Mouse (Mus musculus): ENCODE results near the gene Rccd1. TPM values are rescaled to one million over a fixed set of nuclear protein-coding genes. Genes with fewer than 3 reads are reported as not detected.

The Rccd1 gene
- polyA plus RNA-seq, 1 experiment from 2014 or later: 11.6 TPM

- H3K27ac ChIP-seq: no peak overlapping the region
- no peaks in the 10 kb centered on the region for H3K9me3 ChIP-seq (ENCODE audit: control insufficient read depth, low read length)
- 97% methylated on average over 12 of the region's 12 CpGs for WGBS
- DNase-seq (ENCODE audit: low spot score): no peak
- H3K4me1 ChIP-seq (replicated peaks; ENCODE audit: control insufficient read depth, insufficient read depth, low read length): peaks cover 22% of the 10 kb centered on the region
- 0 out of 2 replicates have a peak, but pooled peaks cover 5% of the 10 kb centered on the region for H3K27me3 ChIP-seq (ENCODE audit: control insufficient read depth, insufficient read depth, low read length)
- peaks cover 37% of the 10 kb centered on the region for H3K36me3 ChIP-seq (replicated peaks; ENCODE audit: control insufficient read depth, insufficient read depth)
- ATAC-seq (ENCODE audit: low FRiP score): no peak
- no peak overlapping the region for H3K4me3 ChIP-seq (replicated peaks; ENCODE audit: low read length)
- H3K9ac ChIP-seq: no peak overlapping the region
- no peak overlapping the region for H3K4me2 ChIP-seq (replicated peaks)
Measured at GRCm38 (mm10) chr7:80264606-80265005, 59.6 kb downstream of the Rccd1 start.

GRCm38 (mm10) chr7:80261372-80261990 lies 62.8 kb downstream of the Rccd1 start:
- ATAC-seq (ENCODE audit: low FRiP score): peak; percentile 77
- Histone ChIP-seq H3K36me3 (replicated peaks; ENCODE audit: control insufficient read depth, insufficient read depth) (peaks cover 28% of the 10 kb centered on the region), H3K4me2 (replicated peaks) (peak overlapping the region; percentile 90), H3K9ac (peak overlapping the region; percentile 83), H3K27me3 (ENCODE audit: control insufficient read depth, insufficient read depth, low read length) (peaks cover 22% of the 10 kb centered on the region), H3K4me1 (replicated peaks; ENCODE audit: control insufficient read depth, insufficient read depth, low read length) (peaks cover 15% of the 10 kb centered on the region), H3K4me3 (replicated peaks; ENCODE audit: low read length) (peak overlapping the region; percentile 82), H3K27ac (peak overlapping the region; percentile 83), H3K9me3 (ENCODE audit: control insufficient read depth, low read length) (no peaks in the 10 kb centered on the region)
- DNase-seq (ENCODE audit: low spot score): no peak
- 2% methylated on average over 32 of the region's 32 CpGs for WGBS

DNA sequence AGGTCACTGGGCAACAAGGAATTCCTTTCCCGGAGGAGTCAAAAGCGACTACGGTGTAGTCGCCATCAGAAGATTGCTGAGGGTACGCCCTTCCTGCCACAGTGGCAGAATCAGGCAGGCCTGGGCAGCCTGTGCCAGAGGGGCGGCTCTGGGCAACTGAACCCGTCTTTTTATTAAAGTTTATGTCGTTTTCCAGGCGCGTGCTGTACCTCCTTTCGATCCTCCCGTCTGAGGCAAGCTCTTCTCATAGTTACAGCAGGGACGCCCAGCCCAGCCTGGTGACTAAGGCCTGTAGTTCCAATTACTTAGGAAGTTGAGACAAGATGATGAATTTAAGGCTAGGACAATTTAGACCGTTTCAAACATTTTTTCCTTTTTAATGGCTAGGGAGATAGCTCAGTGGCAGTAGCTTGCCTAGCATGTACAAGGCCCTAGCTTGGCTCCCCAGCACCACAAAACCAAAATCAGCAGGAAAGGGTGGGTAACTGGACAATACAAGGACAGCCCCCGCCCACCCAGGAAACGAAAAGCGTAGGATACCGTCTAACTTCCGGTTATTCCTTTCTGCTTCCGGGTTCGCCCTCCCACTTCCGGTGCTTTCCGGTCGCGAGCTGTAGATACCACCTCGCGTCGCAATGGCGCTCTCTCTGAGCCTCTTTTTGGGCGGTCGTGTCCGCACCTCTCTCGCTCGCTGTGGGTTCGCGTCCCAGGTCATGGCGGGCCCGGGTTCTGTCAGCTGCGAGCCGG lies 63.5 kb downstream of the Rccd1 start, which contains the start of gene Ngrn:
Gene Ngrn, plus strand, starts transcription at position 591 of the 747 bp plus-strand sequence.
- H3K27ac ChIP-seq: peak within 1 kb of the TSS; percentile 83
- H3K4me2 ChIP-seq (replicated peaks): peak within 1 kb of the TSS; percentile 90
- peaks cover 22% of the 10 kb centered on the region for H3K27me3 ChIP-seq (ENCODE audit: control insufficient read depth, insufficient read depth, low read length)
- H3K4me3 ChIP-seq (replicated peaks; ENCODE audit: low read length): peak within 1 kb of the TSS; percentile 82
- peak; percentile 88 for DNase-seq (ENCODE audit: low spot score)
- H3K4me1 ChIP-seq (replicated peaks; ENCODE audit: control insufficient read depth, insufficient read depth, low read length): peaks cover 15% of the 10 kb centered on the region
- H3K9ac ChIP-seq: peak within 1 kb of the TSS; percentile 83
- ATAC-seq (ENCODE audit: low FRiP score): peak; percentile 91
- WGBS: 27% methylated on average over 40 of the region's 40 CpGs
- peaks cover 21% of the 10 kb centered on the region for H3K36me3 ChIP-seq (replicated peaks; ENCODE audit: control insufficient read depth, insufficient read depth)
- no peaks in the 10 kb centered on the region for H3K9me3 ChIP-seq (ENCODE audit: control insufficient read depth, low read length)

- Histone ChIP-seq H3K27ac (no peak overlapping the region), H3K4me3 (replicated peaks; ENCODE audit: low read length) (no peak overlapping the region), H3K4me2 (replicated peaks) (no peak overlapping the region), H3K36me3 (replicated peaks; ENCODE audit: control insufficient read depth, insufficient read depth) (no peaks in the 10 kb centered on the region), H3K9me3 (ENCODE audit: control insufficient read depth, low read length) (no peaks in the 10 kb centered on the region), H3K27me3 (ENCODE audit: control insufficient read depth, insufficient read depth, low read length) (peaks cover 28% of the 10 kb centered on the region), H3K9ac (no peak overlapping the region), H3K4me1 (replicated peaks; ENCODE audit: control insufficient read depth, insufficient read depth, low read length) (peaks cover 15% of the 10 kb centered on the region)
- 71% methylated on average over 2 of the region's 2 CpGs for WGBS
- ATAC-seq (ENCODE audit: low FRiP score): no peak
- no peak for DNase-seq (ENCODE audit: low spot score)
Measured at GRCm38 (mm10) chr7:80257706-80258105, 66.5 kb downstream of the Rccd1 start.

- Histone ChIP-seq H3K27me3 (ENCODE audit: control insufficient read depth, insufficient read depth, low read length) (peaks cover 28% of the 10 kb centered on the region), H3K36me3 (replicated peaks; ENCODE audit: control insufficient read depth, insufficient read depth) (no peaks in the 10 kb centered on the region), H3K4me3 (replicated peaks; ENCODE audit: low read length) (no peak overlapping the region), H3K27ac (no peak overlapping the region), H3K9ac (no peak overlapping the region), H3K4me1 (replicated peaks; ENCODE audit: control insufficient read depth, insufficient read depth, low read length) (peaks cover 5% of the 10 kb centered on the region; the same call in 1 of the 2 replicates), H3K4me2 (replicated peaks) (no peak overlapping the region), H3K9me3 (ENCODE audit: control insufficient read depth, low read length) (no peaks in the 10 kb centered on the region)
- WGBS: 79% methylated on average over 2 of the region's 2 CpGs
- ATAC-seq (ENCODE audit: low FRiP score): no peak
- DNase-seq (ENCODE audit: low spot score): no peak
Measured at GRCm38 (mm10) chr7:80255981-80256380, 68.3 kb downstream of the Rccd1 start.

GRCm38 (mm10) chr7:80252886-80253285 lies 71.4 kb downstream of the Rccd1 start:
- no peak overlapping the region for H3K4me3 ChIP-seq (replicated peaks; ENCODE audit: low read length)
- H3K27ac ChIP-seq: no peak overlapping the region
- 87% methylated on average over 11 of the region's 11 CpGs for WGBS
- H3K36me3 ChIP-seq (replicated peaks; ENCODE audit: control insufficient read depth, insufficient read depth): no peaks in the 10 kb centered on the region
- no peaks in the 10 kb centered on the region for H3K4me1 ChIP-seq (replicated peaks; ENCODE audit: control insufficient read depth, insufficient read depth, low read length)
- H3K9ac ChIP-seq: no peak overlapping the region
- DNase-seq (ENCODE audit: low spot score) (no peak), ATAC-seq (ENCODE audit: low FRiP score) (no peak)
- H3K27me3 ChIP-seq (ENCODE audit: control insufficient read depth, insufficient read depth, low read length): peaks cover 6% of the 10 kb centered on the region
- no peak overlapping the region for H3K4me2 ChIP-seq (replicated peaks)
- no peaks in the 10 kb centered on the region for H3K9me3 ChIP-seq (ENCODE audit: control insufficient read depth, low read length)

DNA sequence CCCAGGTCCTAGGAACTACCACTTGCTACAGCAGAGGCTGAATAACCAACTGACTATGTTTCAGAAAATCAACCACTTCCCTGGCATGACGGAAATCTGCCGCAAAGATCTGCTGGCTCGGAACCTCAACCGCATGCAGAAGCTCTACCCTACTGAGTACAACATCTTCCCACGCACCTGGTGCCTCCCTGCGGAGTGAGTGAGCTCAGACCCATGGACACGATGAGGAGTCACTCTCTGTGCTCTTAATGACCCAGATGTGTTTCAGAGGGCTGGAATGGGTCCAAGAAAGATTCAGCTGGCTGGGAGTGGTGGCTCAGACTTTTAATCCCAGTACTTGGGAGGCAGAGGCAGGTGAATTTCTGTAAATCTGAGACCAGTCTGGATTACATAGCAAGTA lies 71.8 kb downstream of the Rccd1 start:
- ATAC-seq (ENCODE audit: low FRiP score) (no peak), DNase-seq (ENCODE audit: low spot score) (no peak)
- Histone ChIP-seq H3K9me3 (ENCODE audit: control insufficient read depth, low read length) (no peaks in the 10 kb centered on the region), H3K4me2 (replicated peaks) (no peak overlapping the region), H3K9ac (no peak overlapping the region), H3K27me3 (ENCODE audit: control insufficient read depth, insufficient read depth, low read length) (peaks cover 5% of the 10 kb centered on the region), H3K36me3 (replicated peaks; ENCODE audit: control insufficient read depth, insufficient read depth) (no peaks in the 10 kb centered on the region), H3K4me1 (replicated peaks; ENCODE audit: control insufficient read depth, insufficient read depth, low read length) (no peaks in the 10 kb centered on the region), H3K4me3 (replicated peaks; ENCODE audit: low read length) (no peak overlapping the region), H3K27ac (no peak overlapping the region)
- WGBS: 80% methylated on average over 7 of the region's 7 CpGs

- H3K27ac ChIP-seq: 0 out of 2 replicates have a peak overlapping the region, but pooled peaks have one; percentile 84
- DNase-seq (ENCODE audit: low spot score): no peak
Measured at GRCm38 (mm10) chr7:80246859-80247258, 77.4 kb downstream of the Rccd1 start.

DNA sequence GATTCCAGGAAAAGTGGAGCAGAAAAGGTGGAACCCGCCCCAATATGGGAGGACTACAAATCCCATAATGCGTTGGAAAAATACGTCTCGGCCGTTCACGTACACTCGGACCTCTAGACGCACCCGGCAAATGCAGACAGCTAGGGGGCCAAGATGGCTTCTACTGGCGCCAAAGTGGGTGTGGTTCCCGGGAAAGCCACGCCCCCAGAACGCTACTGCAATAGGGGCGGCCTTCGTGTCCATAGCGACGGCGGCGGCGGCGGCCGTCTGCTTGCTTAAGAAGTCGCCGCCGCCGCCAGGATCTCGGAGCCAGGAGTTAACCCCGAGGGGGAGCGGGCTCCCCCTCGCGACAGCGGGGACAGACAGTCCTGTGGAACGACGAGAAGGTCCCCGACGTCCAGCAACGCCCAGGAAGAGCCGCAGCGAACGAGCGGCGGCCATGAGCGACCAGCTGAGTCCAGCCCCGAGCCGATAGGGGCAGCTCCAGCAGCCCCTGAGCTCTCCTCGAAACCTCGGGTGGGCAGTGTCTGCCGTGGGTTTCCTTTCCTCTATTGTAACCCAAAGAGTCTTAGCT lies 78.0 kb downstream of the Rccd1 start, which contains the start of gene Ttll13:
Gene Ttll13, plus strand, starts transcription at position 229 of the 574 bp plus-strand sequence.
- under 1% methylated on average over 48 of the region's 48 CpGs for WGBS
- 0 out of 2 replicates have a peak, but pooled peaks cover 5% of the 10 kb centered on the region for H3K36me3 ChIP-seq (replicated peaks; ENCODE audit: control insufficient read depth, insufficient read depth)

More at GRCm38 (mm10) chr7:80246859-80247258, 77.4 kb downstream of the Rccd1 start:
- Histone ChIP-seq H3K36me3 (replicated peaks; ENCODE audit: control insufficient read depth, insufficient read depth) (0 out of 2 replicates have a peak, but pooled peaks cover 3% of the 10 kb centered on the region), H3K27me3 (ENCODE audit: control insufficient read depth, insufficient read depth, low read length) (no peaks in the 10 kb centered on the region; the same call in 1 of the 2 replicates), H3K4me1 (replicated peaks; ENCODE audit: control insufficient read depth, insufficient read depth, low read length) (no peaks in the 10 kb centered on the region), H3K4me3 (replicated peaks; ENCODE audit: low read length) (peak overlapping the region; percentile 55), H3K9ac (peak overlapping the region; percentile 68; the same call in 1 of the 2 replicates), H3K4me2 (replicated peaks) (peak overlapping the region; percentile 53), H3K9me3 (ENCODE audit: control insufficient read depth, low read length) (no peaks in the 10 kb centered on the region)
- WGBS: 72% methylated on average over 7 of the region's 7 CpGs
- no peak for ATAC-seq (ENCODE audit: low FRiP score)

More for the DNA sequence above, 78.0 kb downstream of the Rccd1 start, which contains the start of gene Ttll13:
- peak within 1 kb of the TSS; percentile 55 for H3K4me3 ChIP-seq (replicated peaks; ENCODE audit: low read length)
- H3K4me2 ChIP-seq (replicated peaks): peak within 1 kb of the TSS; percentile 53
- H3K27ac ChIP-seq: peak within 1 kb of the TSS; percentile 84
- H3K9me3 ChIP-seq (ENCODE audit: control insufficient read depth, low read length): no peaks in the 10 kb centered on the region
- H3K9ac ChIP-seq: peak within 1 kb of the TSS; percentile 68
- no peaks in the 10 kb centered on the region for H3K4me1 ChIP-seq (replicated peaks; ENCODE audit: control insufficient read depth, insufficient read depth, low read length)
- ATAC-seq (ENCODE audit: low FRiP score) (peak; percentile 98), DNase-seq (ENCODE audit: low spot score) (peak; percentile 97)
- no peaks in the 10 kb centered on the region; the same call in 1 of the 2 replicates for H3K27me3 ChIP-seq (ENCODE audit: control insufficient read depth, insufficient read depth, low read length)
